Mouse (Mus musculus): ENCODE data around the gene Cacna1a. TPM values are rescaled to one million over a fixed set of nuclear protein-coding genes. Genes with fewer than 3 reads are reported as not detected.

Cacna1a gene
- polyA plus RNA-seq, 1 experiment from 2014 or later: 20.3 TPM

GRCm38 (mm10) chr8:84554301-84555027 lies 166.2 kb downstream of the Cacna1a start:
- H3K4me2 ChIP-seq (ENCODE audit: low read length): peak overlapping the region; percentile 38
- peak overlapping the region; percentile 79 for H3K27ac ChIP-seq (ENCODE audit: low read length)
- peaks cover 23% of the 10 kb centered on the region for H3K4me1 ChIP-seq (replicated peaks; ENCODE audit: control insufficient read depth, insufficient read depth, low read length)
- peak; percentile 88 for ATAC-seq
- peaks cover 15% of the 10 kb centered on the region for H3K27me3 ChIP-seq (replicated peaks; ENCODE audit: control insufficient read depth, insufficient read depth, low read length)
- no peak overlapping the region for H3K4me3 ChIP-seq (replicated peaks; ENCODE audit: low read length)
- H3K36me3 ChIP-seq (ENCODE audit: control insufficient read depth, insufficient read depth): no peaks in the 10 kb centered on the region
- WGBS: 31% methylated on average over 14 of the region's 14 CpGs
- H3K9ac ChIP-seq (replicated peaks; ENCODE audit: low read depth, low read length): peak overlapping the region; percentile 31; the same call in 1 of the 2 replicates
- no peaks in the 10 kb centered on the region for H3K9me3 ChIP-seq (ENCODE audit: control insufficient read depth, low read length)

GRCm38 (mm10) chr8:84555269-84555668 lies 167.0 kb downstream of the Cacna1a start:
- Histone ChIP-seq H3K4me1 (replicated peaks; ENCODE audit: control insufficient read depth, insufficient read depth, low read length) (peaks cover 23% of the 10 kb centered on the region), H3K4me3 (replicated peaks; ENCODE audit: low read length) (no peak overlapping the region), H3K9ac (replicated peaks; ENCODE audit: low read depth, low read length) (no peak overlapping the region), H3K9me3 (ENCODE audit: control insufficient read depth, low read length) (no peaks in the 10 kb centered on the region), H3K36me3 (ENCODE audit: control insufficient read depth, insufficient read depth) (no peaks in the 10 kb centered on the region), H3K4me2 (ENCODE audit: low read length) (no peak overlapping the region), H3K27ac (ENCODE audit: low read length) (peak overlapping the region; percentile 79; the same call in 1 of the 2 replicates), H3K27me3 (replicated peaks; ENCODE audit: control insufficient read depth, insufficient read depth, low read length) (peaks cover 22% of the 10 kb centered on the region)
- 58% methylated on average over 7 of the region's 7 CpGs for WGBS
- no peak for ATAC-seq

GRCm38 (mm10) chr8:84557936-84558335 lies 169.7 kb downstream of the Cacna1a start:
- 78% methylated on average over 4 of the region's 4 CpGs for WGBS
- Histone ChIP-seq H3K9ac (replicated peaks; ENCODE audit: low read depth, low read length) (no peak overlapping the region), H3K27ac (ENCODE audit: low read length) (no peak overlapping the region)

GRCm38 (mm10) chr8:84559121-84559604 lies 170.9 kb downstream of the Cacna1a start:
- H3K27me3 ChIP-seq (replicated peaks; ENCODE audit: control insufficient read depth, insufficient read depth, low read length): peaks cover 22% of the 10 kb centered on the region
- peak overlapping the region; percentile 44 for H3K4me3 ChIP-seq (replicated peaks; ENCODE audit: low read length)
- peak overlapping the region; percentile 47 for H3K9ac ChIP-seq (replicated peaks; ENCODE audit: low read depth, low read length)
- no peak overlapping the region for H3K27ac ChIP-seq (ENCODE audit: low read length)
- peak; percentile 14 for ATAC-seq
- peaks cover 16% of the 10 kb centered on the region for H3K4me1 ChIP-seq (replicated peaks; ENCODE audit: control insufficient read depth, insufficient read depth, low read length)
- peak overlapping the region; percentile 58 for H3K4me2 ChIP-seq (ENCODE audit: low read length)
- WGBS: under 1% methylated on average over 82 of the region's 84 CpGs
- no peaks in the 10 kb centered on the region for H3K36me3 ChIP-seq (ENCODE audit: control insufficient read depth, insufficient read depth)
- H3K9me3 ChIP-seq (ENCODE audit: control insufficient read depth, low read length): no peaks in the 10 kb centered on the region

More at GRCm38 (mm10) chr8:84557936-84558335, 169.7 kb downstream of the Cacna1a start:
- peaks cover 23% of the 10 kb centered on the region for H3K4me1 ChIP-seq (replicated peaks; ENCODE audit: control insufficient read depth, insufficient read depth, low read length)
- H3K36me3 ChIP-seq (ENCODE audit: control insufficient read depth, insufficient read depth): no peaks in the 10 kb centered on the region
- no peak for ATAC-seq
- H3K4me2 ChIP-seq (ENCODE audit: low read length): no peak overlapping the region
- no peak overlapping the region for H3K4me3 ChIP-seq (replicated peaks; ENCODE audit: low read length)
- no peaks in the 10 kb centered on the region for H3K9me3 ChIP-seq (ENCODE audit: control insufficient read depth, low read length)
- H3K27me3 ChIP-seq (replicated peaks; ENCODE audit: control insufficient read depth, insufficient read depth, low read length): peaks cover 22% of the 10 kb centered on the region

GRCm38 (mm10) chr8:84561698-84562097 lies 173.5 kb downstream of the Cacna1a start:
- H3K4me3 ChIP-seq (replicated peaks; ENCODE audit: low read length): no peak overlapping the region
- no peak for ATAC-seq
- WGBS: 86% methylated on average over 4 of the region's 4 CpGs
- H3K4me2 ChIP-seq (ENCODE audit: low read length): no peak overlapping the region
- H3K27ac ChIP-seq (ENCODE audit: low read length): no peak overlapping the region
- no peaks in the 10 kb centered on the region for H3K36me3 ChIP-seq (ENCODE audit: control insufficient read depth, insufficient read depth)
- H3K4me1 ChIP-seq (replicated peaks; ENCODE audit: control insufficient read depth, insufficient read depth, low read length): peaks cover 6% of the 10 kb centered on the region; the same call in 1 of the 2 replicates
- no peaks in the 10 kb centered on the region for H3K9me3 ChIP-seq (ENCODE audit: control insufficient read depth, low read length)
- H3K9ac ChIP-seq (replicated peaks; ENCODE audit: low read depth, low read length): no peak overlapping the region
- H3K27me3 ChIP-seq (replicated peaks; ENCODE audit: control insufficient read depth, insufficient read depth, low read length): peaks cover 22% of the 10 kb centered on the region

GRCm38 (mm10) chr8:84564042-84564441 lies 175.8 kb downstream of the Cacna1a start:
- Histone ChIP-seq H3K9ac (replicated peaks; ENCODE audit: low read depth, low read length) (no peak overlapping the region), H3K27ac (ENCODE audit: low read length) (no peak overlapping the region), H3K4me2 (ENCODE audit: low read length) (no peak overlapping the region), H3K36me3 (ENCODE audit: control insufficient read depth, insufficient read depth) (no peaks in the 10 kb centered on the region), H3K4me3 (replicated peaks; ENCODE audit: low read length) (no peak overlapping the region), H3K4me1 (replicated peaks; ENCODE audit: control insufficient read depth, insufficient read depth, low read length) (peaks cover 3% of the 10 kb centered on the region; the same call in 1 of the 2 replicates), H3K9me3 (ENCODE audit: control insufficient read depth, low read length) (no peaks in the 10 kb centered on the region), H3K27me3 (replicated peaks; ENCODE audit: control insufficient read depth, insufficient read depth, low read length) (peaks cover 10% of the 10 kb centered on the region; the same call in 1 of the 2 replicates)
- ATAC-seq: peak; percentile 62
- WGBS: 67% methylated on average over 1 of the region's 1 CpGs

GRCm38 (mm10) chr8:84565577-84566360 lies 177.5 kb downstream of the Cacna1a start:
- H3K4me3 ChIP-seq (replicated peaks; ENCODE audit: low read length): no peak overlapping the region
- ATAC-seq: no peak
- no peak overlapping the region for H3K27ac ChIP-seq (ENCODE audit: low read length)
- no peaks in the 10 kb centered on the region for H3K9me3 ChIP-seq (ENCODE audit: control insufficient read depth, low read length)
- WGBS: 82% methylated on average over 25 of the region's 25 CpGs
- H3K9ac ChIP-seq (replicated peaks; ENCODE audit: low read depth, low read length): no peak overlapping the region
- no peaks in the 10 kb centered on the region for H3K27me3 ChIP-seq (replicated peaks; ENCODE audit: control insufficient read depth, insufficient read depth, low read length)
- no peak overlapping the region for H3K4me2 ChIP-seq (ENCODE audit: low read length)
- peaks cover 2% of the 10 kb centered on the region; the same call in 1 of the 2 replicates for H3K4me1 ChIP-seq (replicated peaks; ENCODE audit: control insufficient read depth, insufficient read depth, low read length)
- H3K36me3 ChIP-seq (ENCODE audit: control insufficient read depth, insufficient read depth): no peaks in the 10 kb centered on the region

GRCm38 (mm10) chr8:84566816-84567413 lies 178.7 kb downstream of the Cacna1a start:
- Histone ChIP-seq H3K27me3 (replicated peaks; ENCODE audit: control insufficient read depth, insufficient read depth, low read length) (no peaks in the 10 kb centered on the region), H3K36me3 (ENCODE audit: control insufficient read depth, insufficient read depth) (no peaks in the 10 kb centered on the region), H3K4me3 (replicated peaks; ENCODE audit: low read length) (no peak overlapping the region), H3K9me3 (ENCODE audit: control insufficient read depth, low read length) (no peaks in the 10 kb centered on the region), H3K4me1 (replicated peaks; ENCODE audit: control insufficient read depth, insufficient read depth, low read length) (peaks cover 2% of the 10 kb centered on the region; the same call in 1 of the 2 replicates), H3K4me2 (ENCODE audit: low read length) (no peak overlapping the region), H3K9ac (replicated peaks; ENCODE audit: low read depth, low read length) (no peak overlapping the region), H3K27ac (ENCODE audit: low read length) (no peak overlapping the region)
- ATAC-seq: no peak
- WGBS: 90% methylated on average over 12 of the region's 12 CpGs

- no peaks in the 10 kb centered on the region for H3K27me3 ChIP-seq (replicated peaks; ENCODE audit: control insufficient read depth, insufficient read depth, low read length)
- H3K9me3 ChIP-seq (ENCODE audit: control insufficient read depth, low read length): no peaks in the 10 kb centered on the region
- no peak for ATAC-seq
- 83% methylated on average over 19 of the region's 19 CpGs for WGBS
- no peak overlapping the region for H3K9ac ChIP-seq (replicated peaks; ENCODE audit: low read depth, low read length)
- H3K36me3 ChIP-seq (ENCODE audit: control insufficient read depth, insufficient read depth): no peaks in the 10 kb centered on the region
- H3K27ac ChIP-seq (ENCODE audit: low read length): no peak overlapping the region
- no peak overlapping the region for H3K4me3 ChIP-seq (replicated peaks; ENCODE audit: low read length)
- H3K4me1 ChIP-seq (replicated peaks; ENCODE audit: control insufficient read depth, insufficient read depth, low read length): peaks cover 2% of the 10 kb centered on the region; the same call in 1 of the 2 replicates
- H3K4me2 ChIP-seq (ENCODE audit: low read length): no peak overlapping the region
These were observed 179.3 kb downstream of the Cacna1a start for GRCm38 (mm10) chr8:84567541-84567940.
